Mouse (Mus musculus): ENCODE results near the gene Spata9. TPM values are rescaled to one million over a fixed set of nuclear protein-coding genes. Genes with fewer than 3 reads are reported as not detected.
A peak's percentile ranks its signal among the peaks of the same experiment; 100 is the strongest.
"Not testable (repeated sequence)": the region's sequence is repeated elsewhere in the genome, so short reads cannot be mapped to it uniquely, and the experiment has no call there.

Gene Spata9
- not detected in 2 replicates for total RNA-seq (2021)
- long read RNA-seq, experiment 1, partial matches to known transcripts = 0 of 2 reads
- long read RNA-seq, experiment 1, other reads (novel, unspliced or antisense) = 2 of 2 reads
- long read RNA-seq, experiment 2 = 0 reads

DNA sequence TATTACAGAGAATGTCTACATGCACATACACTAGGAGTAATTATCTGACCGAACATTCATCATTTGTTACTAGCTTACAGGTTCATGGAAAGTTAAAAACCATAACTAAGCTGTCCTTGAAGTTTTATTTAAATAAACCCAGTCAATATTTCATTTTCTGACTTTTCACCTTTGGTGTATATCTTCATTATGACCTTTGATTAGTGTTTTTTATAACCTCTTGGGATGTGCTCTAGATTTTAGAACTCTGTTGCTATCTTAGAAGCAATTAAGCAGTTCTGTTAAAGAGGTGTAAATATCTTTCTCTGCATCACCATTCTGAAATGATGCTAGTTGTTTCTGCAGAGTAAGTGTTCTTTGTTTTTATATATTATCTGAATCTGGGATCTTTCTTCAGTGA, at the start of gene Spata9:
Gene Spata9, plus strand, starts transcription at position 301 of the 400 bp plus-strand sequence.
- DNase-seq = no peak

DNA sequence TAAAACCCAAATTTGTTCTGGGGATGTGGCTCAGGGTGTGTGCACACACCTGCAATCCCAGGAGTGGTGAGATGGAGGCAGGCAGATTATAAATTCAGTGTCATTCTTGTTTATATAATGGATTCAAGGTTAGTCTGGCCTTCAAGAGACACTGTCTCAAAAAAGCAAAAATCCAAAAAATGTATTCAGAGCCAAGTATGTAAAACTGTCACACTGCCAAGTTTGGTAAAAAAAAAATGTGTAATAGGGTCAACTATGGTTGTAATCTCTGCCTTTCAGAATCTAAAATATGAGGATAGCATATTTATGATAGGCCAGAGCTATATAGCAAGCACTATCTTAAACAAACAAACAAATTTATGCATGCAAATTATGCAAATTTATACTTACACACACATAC, 39.0 kb upstream of the Spata9 start:
- no peak for DNase-seq

DNA sequence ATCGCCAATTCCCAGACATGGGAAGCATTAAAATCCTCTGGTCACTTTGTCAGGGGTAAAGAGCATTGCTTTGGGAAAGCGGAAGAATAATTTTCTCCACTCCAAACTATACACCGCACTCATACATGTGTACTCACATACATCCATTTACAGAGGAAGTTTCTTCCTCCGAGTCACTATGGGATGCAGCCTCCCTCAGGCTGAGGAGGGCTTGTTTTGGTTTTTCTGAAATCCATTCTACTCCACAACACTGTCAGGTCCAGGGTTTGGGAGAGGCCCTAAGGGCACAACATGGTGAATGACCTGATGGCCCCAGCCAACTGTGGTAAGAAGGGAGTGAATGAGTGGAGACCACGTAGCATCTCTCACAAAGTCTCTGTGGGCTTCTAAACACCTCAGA, 37.9 kb upstream of the Spata9 start:
- not testable (repeated sequence) for DNase-seq

DNA sequence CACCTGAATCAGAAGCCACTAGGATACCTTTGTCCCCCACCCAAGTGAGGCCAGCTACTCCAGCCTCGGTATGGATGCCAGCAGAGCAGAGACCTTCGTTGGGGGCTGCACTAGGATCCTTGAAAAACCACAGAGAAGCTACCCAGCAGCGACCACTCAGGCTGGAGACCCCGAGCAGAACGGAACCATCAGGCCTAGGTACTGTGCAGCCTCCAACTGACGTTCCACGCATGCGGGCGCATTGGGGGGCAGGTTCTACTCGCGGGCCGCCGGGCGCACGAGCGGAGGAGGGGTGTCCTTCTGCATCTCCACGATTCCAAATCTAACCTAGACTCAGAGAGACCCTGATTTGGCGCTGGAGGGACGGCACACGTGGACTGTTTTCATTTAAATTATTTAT, 36.9 kb upstream of the Spata9 start:
- DNase-seq = no peak

DNA sequence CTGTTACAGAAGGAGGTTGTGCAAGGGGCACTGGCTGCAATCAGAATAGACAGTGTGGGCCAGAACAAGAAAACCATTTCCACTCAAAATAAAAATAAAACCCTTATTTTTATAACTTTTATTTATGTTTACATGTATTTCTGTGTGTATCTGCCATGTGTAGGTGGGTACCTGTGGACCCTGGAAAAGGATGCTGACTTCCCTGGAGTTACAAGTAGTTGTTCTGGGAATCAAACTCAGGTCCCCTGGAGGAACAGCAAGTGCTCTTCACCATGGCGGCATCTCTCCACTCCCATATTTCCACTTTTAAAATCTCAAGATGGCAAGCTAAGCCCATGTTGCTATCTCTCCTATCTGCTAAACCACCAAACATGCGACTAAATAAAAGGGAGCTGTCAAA, 36.3 kb upstream of the Spata9 start:
- no peak for DNase-seq

DNA sequence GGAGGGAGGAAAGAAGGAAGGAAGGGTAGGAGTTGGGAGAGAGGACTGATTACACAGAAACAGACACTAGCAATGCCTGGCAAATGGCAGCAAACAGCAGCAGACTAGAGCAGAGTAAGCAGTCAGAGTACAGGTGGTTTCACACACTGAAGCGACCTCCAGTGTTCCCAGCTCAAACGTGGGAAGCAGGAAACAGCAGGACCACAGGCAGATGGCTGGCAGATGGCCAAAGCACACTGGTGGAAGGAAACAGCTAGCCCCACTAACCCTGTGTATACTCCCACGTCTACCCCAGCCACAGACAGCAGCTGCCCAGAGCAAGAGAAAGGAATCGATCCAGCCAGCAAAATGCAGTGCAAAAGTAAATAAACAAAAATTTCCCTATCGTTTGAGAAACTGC, 35.9 kb upstream of the Spata9 start:
- DNase-seq = peak; percentile 44

DNA sequence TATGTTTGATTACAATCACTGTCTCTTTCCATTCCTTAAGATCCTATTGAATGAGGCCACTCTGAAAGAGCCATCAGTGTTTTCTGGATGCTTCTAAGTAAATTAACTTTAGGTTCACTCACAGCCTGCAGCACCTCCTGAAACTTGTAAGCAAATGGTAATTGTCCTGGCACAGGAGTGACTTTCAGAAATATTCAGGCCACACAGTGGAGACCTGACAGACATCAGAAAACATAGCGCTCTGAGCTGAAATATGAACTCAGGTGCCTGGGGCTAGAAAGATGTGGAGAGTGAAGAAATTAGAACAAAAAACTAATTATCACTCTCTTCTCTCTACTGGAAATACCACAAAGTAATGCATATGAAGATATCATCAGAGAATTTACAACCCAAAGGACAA, 33.7 kb upstream of the Spata9 start:
- no peak for DNase-seq

DNA sequence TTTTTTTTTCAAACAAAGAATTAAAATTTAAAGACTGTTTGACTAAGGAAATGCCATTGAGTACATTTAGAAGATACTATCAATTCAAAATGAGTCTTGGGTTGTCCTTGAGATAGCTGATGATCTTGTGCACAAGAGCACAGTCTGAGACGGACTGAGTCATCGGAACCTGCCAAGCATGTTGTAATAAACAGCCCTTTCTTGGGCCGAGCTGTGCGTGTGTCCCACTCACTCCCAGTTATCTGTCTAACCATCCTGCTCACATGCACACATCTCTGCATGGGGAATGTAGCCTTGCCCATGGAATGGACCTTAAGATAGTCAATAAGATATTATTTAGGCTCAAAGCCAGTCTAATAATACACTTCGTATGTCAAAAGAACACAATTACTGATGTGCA, 28.1 kb upstream of the Spata9 start:
- no peak for DNase-seq

DNA sequence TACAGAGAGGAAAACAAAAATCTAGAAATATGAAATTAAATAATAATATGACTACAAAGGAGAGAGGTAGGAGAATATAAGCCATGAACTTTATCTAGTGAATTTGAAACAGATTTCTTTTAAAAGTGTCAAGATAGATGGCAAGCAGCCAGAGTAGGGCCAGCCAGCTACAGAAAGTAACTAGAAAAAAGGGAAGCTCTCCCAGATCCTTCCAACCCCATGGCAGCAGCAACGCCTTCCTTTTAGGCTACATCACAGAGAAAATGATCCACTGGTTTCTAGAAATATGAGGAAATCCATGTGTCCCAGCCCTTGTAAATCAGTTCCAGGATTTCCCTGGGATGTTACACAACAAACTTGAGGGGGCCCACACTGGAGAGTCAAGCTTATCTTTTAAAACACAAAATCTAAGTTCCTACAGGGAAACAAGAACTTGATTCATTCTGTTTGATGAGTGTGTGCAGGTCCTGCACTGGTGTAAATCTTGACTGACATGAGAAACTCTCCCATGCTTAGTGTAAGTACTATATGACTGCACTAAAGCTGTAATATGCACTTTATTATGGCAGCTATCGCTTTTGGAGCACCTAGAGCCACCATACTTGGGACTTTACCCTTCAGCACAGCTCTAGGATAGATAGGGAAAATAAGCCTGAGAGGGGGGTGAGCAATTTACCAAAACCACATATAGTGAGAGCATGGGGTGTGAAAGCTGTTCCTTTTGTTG, 26.0 kb upstream of the Spata9 start:
- no peak for DNase-seq

DNA sequence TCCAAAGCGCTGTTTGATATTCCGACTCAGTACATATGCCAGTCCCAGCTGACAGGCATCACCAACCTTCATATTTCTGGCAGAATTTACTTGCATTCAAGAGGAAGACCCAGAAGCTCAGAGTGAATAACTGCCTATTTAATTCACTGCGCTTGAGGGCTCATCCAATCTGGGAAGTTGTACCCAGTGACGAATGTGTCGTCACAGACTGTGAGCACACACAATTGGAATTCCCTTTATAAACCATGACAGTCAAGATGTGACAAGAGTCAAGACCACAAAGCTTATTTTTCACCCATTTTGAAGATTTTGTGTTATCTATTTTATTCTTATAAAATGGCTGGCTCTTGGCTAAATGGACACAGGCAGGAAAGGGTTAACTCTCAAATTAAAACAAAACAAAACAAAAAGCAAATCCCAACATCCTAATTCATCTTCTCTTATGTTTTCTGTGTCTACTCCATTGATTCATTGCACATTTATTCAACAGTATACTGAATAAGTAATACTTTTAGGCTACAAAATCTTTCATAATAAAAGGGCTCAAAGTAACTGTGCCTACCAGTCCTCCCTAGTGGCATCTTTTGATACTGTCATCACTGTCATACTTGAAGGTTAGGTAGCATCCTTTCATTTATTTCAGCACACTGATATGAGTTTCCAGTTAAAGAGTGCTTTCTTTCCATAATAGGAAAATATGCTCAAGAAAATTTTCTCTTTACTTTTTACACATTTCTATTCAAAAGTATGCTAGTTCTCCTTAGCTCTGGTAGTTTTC, 25.2 kb upstream of the Spata9 start:
- DNase-seq = no peak

DNA sequence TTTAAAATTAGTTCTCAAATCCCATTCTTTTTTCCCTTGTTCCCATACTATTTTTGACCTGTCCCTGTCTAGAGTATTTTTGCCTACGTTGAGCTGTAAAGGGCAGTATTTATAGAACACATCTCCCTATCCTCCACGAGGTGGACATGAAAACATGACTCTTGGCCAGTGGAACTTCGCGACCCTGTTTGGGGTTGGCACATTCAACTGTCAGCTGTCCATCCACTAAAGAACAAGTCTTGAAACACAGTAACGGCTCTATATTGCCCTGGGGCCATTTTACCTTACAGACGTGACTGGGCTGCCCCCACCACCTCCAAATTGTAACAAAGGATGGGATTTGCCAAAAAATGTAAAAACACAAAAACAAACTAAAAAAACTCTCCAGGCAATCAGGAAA, 24.2 kb upstream of the Spata9 start:
- DNase-seq = no peak

DNA sequence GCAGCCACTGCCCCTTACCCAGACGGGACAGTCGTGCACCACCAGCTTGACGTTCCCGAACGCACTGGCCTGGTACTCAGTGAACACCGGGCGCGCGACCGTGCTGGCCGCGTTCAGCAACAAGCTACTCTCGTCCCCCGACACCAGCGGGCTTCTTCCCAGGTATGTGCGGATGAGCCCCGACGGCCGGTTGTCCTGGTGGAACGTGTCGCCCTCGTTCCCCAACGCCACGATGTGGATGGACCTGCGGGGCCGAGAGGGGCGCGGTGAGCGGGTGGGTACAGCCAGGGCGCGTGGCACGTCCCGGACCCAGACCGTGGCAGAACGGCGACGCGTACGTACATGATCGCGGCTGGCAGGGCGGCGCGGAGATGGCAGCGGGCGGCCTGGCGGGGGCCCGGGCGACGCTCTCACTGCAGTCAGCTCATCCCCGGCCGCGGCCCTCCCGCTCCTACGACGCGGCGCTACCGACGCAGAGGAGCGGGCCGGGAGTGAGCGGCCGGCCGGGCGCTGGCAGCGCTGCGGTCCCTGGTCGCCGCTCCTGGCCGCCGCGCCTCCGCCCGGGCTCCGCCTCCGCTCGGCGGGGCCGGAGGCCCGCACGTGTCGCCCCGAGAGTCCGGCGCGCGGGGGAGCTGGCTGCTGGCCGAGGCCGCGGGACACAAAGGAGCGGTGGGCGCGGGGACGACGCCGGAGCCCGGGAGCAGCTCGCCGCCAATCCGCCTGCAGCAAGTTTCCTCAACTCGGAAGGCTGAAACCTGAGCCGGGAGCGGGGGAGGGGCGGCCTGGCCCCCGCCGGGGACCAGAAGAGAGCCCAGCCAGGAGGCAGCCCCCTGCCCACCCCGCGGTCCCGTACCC, 23.5 kb upstream of the Spata9 start, which contains the start of gene Rhobtb3:
Gene Rhobtb3, minus strand, starts transcription at position 737 of the 855 bp plus-strand sequence.
- DNase-seq = peak; percentile 89

DNA sequence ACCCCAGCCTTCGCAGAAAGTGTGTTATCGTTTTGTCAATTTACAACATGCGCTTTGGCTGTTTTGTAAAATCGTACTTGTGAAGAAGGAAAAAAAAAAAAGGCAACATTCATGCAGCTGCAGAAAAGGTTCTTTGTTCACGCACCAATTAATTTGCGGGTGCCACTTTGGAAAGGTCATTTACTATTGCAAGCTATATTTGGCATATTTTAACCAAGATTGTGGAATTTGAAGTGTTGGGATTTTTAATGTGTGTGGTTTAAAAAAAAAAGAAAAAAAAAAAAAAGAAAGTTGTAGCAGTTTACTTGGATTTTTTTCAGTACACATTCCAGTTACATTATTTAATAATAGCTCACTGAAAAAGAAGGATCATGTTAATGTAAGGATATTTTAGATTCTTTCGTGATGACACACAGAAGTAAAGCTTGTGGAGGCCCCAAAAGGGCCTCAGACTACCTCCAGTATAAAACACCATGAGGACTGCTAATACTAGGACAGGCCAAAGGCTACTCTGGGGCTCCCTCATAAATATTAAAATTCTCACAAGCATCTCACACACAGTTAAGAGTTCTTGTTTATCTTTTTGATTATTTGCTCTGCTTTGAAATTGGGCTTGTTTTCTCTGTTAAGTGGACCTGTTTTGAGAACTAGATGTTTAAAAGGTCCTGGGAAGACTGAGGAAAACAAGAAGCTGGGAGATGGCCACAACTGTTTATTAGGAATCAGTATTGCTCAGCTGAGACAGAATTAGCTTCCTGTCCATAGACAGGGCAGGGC, 22.7 kb upstream of the Spata9 start:
- no peak for DNase-seq

DNA sequence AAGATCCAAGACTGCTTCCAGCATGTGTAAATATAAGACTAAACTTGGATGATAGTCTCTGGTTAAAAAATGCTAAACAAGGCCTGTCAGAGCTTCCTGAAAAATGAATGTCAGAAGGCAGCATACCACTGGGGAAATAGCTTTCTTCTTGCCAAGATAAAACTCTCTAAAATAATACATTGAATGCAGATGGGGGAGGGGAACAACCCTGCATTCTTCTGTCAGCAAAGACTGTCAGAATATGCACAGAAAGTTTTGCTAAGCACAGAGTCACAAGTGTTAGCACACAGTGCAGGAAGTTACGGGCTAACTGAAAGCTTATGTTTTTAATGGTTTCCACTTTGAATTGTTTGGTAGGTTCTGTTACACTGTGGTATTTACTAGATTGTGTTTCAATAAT, 16.7 kb upstream of the Spata9 start:
- no peak for DNase-seq

DNA sequence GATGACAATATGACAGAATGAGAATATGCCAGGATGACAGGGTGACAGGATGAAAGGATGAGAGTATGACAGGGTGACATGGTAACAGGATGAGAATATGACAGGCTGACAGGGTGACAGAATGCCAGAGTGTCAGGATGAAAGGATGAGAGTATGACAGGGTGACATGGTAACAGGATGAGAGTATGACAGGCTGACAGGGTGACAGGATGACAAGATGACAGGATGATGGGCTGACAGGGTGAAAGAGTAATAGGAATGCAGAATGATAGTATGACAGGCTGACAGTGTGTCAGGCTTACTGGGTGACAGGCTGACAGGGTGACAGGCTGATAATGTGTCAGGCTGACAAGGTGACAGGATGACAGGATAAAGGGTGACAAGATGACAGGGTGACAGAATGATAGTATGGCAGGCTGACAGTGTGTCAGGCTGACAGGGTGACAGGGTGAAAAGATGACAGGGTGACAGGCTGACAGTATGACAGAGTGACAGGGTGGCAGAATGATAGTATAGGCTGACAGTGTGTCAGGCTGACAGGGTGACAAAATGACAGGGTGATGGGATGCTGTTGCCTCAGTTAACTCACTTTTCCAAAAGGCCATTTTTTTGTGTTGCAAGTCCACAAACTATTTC, 11.5 kb upstream of the Spata9 start:
- no peak for DNase-seq

DNA sequence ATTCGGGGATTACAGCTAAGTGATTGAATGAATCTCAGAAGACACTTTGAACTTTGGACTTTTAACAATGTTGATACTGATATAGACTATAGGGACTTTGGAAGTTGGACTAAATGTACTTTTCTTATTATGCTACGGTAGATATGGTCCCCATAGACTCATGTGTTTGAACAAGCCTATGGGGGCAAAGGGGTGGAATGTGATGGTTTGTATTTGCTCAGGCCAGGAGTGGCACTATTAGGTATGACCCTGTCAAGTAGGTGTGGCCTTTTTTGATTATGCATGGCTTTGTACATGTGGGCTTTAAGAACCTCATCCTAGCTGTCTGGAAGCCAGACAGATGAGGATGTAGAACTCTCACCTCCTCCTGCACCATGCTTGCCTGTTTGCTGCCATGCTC, 7.5 kb downstream of the Spata9 start:
- no peak for DNase-seq

DNA sequence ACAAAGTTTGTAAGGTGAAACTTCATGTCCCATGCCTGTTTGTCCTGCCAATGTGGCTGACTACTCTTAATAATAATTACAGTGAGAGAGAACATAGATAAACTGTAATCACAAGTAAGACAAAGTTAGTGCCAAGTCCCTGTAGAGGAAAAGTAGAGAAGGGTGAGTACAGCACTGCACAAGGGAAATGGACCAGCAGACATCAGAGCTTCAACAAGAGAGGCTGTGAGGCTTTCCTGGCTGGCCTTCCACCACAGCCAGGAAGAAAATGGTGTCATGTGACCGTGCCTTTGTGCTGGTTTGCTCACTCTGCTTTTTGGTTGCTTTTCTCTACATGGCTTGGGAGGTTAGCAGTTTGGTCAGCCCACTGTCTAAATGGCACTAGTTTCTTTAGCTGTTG, 8.7 kb downstream of the Spata9 start:
- no peak for DNase-seq

DNA sequence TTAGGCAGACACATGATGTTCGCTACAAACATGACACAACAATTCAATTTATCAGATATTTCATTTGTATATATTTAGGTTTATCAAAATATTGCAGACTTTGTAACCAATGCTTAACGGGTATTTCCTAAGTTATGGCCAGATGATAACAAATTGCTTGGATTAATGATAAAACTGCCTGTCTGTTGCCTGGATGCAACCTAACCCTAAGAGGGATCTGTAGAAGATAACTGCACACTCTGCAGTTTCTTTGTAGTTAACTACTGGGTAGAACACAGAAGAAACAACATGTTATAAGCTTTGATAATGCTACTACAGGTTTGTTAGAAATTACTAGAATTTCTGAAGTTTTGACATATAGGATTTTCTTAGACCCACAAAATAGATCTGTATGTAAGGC, 9.3 kb downstream of the Spata9 start:
- DNase-seq = no peak

DNA sequence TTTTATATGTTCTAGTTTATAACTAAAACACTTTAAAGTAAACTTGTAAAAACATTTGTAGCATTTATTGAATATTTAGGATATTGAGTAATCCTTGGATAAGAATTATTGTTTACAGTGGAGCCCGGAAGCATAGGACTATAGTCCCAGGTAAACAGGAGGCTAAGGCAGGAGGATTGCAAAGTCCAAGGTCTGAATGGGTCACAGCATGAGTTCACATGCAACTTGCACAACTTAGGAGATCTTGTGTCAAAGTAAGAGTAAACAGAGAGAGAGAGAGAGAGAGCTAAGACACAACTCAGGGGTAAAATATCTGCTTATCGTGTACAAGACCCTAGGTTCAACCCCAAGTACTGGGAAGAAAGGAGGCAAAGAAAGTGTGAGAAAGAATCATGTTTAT, 9.7 kb downstream of the Spata9 start:
- no peak for DNase-seq

DNA sequence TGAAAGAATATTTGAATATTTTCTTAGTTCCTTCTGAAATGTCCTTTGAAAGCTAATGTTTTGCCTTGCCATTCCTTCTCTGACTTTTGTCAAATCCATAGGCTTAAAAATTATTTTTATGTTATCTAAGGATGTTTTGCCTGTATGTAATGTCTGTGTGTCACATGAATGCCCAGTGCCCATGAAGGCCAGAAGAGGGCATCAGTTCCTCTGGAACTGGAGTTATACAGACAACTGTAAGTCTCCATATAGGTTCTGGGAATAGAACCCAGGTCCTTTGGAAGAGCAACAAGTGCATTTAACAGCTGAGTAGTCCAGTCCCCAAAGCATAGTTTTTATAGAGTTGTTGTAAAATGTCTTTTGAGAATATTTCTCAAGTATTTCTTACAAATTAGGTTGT, 15.0 kb downstream of the Spata9 start:
- peak; percentile 7 for DNase-seq

DNA sequence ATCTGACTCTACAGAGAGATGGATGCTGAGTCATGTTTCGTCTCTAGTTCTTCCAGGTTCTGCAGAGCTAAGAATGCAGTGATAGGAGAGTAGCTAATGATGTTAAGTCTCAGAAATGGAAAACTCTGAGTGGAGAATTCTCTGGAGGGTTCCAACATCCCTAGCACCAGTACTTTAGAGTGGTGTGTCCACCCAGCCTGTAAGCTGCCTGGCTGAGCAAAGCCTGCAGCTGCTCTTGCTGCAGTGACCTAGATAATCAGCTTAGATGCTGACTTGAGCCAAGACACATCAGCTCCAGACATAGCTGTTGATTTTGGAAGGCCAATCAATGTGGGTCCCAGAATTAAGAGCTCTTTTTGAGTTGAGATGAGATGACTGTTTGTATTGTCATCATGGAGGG, 21.1 kb downstream of the Spata9 start:
- no peak for DNase-seq

Measured in adrenal gland, postnatal 14 days (tissue).